Mouse (Mus musculus) left cerebral cortex, postnatal 14 days (tissue): ENCODE results near the gene Ccdc85b. TPM values are rescaled to one million over a fixed set of nuclear protein-coding genes. Genes with fewer than 3 reads are reported as not detected.

Experiments used
- DNase-seq, 2 experiments: peaks; one replicate each; pipeline ENCODE4 v3.0.0; 2021 to 2022; ENCODE audit warnings: low spot score in 2 of 2, mixed read lengths in 1 of 2
- intact Hi-C: fragments of 180-260 bp; cut with DNase I; formaldehyde crosslinking; loops from one replicate; pipeline ENCODE4 v1.15.1; 2025
- total RNA-seq, 2 experiments: library from RNA; stranded (reverse); gene quantifications; 2 replicates each; pipeline ENCODE4 v1.2.3; 2021

The Ccdc85b gene
- total RNA-seq, 2 experiments from 2014 or later = 25.8 to 26.3 TPM

DNA sequence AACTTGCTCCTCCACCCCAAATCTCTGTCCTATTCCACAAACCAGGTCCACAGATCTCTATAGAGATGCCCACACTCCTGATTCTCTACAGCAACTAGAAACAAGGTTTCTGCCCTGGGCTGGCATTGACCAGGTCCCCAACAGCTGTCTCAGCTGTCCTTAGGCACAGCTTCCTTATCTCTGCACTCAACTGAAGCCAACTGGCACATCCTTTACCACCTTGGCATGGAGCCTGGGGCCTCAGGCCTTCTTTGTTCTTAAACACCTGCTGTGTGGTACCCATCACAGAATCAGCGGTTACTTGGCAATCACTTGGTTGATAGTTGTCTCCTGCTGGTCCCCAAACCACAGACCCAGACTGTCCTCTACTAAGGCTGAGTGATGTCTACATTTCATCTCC, 27.3 kb downstream of the Ccdc85b start:
- intact Hi-C loops = loop anchor here (10.0 kb wide), 1 partner anchor 134 kb away; the partner anchor contains the start of genes Ap5b1 and Ovol1
- no peak for DNase-seq

DNA sequence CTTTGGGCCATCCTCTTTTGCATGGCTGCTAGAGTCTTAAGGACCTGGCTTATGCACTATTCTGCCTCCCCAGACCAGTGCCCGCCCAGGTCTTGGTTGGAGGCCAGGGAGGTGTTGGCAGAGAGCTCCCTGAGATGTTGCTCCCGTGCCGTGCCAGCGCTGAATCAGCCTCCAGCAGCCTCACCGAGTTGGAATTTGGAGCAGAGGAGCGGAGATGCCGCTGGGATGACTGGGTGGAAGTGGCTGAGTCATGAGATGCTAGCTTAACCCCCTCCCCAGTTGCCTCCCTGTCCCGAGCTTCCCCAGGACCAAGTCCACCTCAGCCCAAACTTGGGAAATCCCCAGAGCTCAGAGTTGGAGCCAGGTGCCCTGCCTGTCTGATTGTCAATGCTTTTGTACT, 27.9 kb downstream of the Ccdc85b start:
- DNase-seq = no peak
- intact Hi-C loops = loop anchor here (10.0 kb wide), 1 partner anchor 135 kb away; the partner anchor contains the start of genes Ap5b1 and Ovol1

GRCm38 (mm10) chr19:5429219-5429618, 28.5 kb downstream of the Ccdc85b start:
- no peak for DNase-seq
- intact Hi-C loops = no loop called here

- DNase-seq = no peak
- intact Hi-C loops = no loop called here
These were observed 29.6 kb downstream of the Ccdc85b start for GRCm38 (mm10) chr19:5428083-5428482.

DNA sequence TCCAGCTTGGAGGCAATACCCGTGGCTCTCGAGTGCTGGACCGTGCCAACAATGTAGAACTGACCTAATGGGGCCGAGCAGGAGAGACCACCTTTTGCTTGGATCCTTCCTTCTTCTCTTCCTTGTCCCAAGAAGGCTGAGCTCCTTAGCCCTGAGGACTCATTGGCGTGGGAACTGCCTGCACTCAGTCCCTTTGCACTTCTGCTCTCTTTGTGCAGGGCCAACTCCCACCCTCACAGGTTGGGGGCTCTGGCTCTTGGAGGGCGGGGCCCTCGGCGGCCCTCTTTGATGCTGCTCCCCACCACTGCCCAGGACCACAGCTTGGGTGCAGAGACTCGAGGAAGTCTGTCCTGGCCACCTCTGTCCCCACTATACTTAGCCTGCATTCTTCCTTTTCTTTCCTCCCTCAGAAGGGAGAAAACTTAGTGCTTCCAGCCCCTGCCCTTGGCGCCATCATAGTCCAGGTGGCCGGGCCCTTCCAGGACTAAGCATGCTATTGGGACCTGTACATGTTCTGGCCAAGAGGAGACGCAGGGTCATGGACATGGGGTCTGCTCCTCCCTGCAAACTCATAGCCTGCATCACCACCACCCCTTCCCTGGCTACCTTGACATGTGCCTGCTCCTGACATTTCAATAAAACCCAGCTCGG, 30.9 kb downstream of the Ccdc85b start:
- intact Hi-C loops = no loop called here
- DNase-seq = no peak

DNA sequence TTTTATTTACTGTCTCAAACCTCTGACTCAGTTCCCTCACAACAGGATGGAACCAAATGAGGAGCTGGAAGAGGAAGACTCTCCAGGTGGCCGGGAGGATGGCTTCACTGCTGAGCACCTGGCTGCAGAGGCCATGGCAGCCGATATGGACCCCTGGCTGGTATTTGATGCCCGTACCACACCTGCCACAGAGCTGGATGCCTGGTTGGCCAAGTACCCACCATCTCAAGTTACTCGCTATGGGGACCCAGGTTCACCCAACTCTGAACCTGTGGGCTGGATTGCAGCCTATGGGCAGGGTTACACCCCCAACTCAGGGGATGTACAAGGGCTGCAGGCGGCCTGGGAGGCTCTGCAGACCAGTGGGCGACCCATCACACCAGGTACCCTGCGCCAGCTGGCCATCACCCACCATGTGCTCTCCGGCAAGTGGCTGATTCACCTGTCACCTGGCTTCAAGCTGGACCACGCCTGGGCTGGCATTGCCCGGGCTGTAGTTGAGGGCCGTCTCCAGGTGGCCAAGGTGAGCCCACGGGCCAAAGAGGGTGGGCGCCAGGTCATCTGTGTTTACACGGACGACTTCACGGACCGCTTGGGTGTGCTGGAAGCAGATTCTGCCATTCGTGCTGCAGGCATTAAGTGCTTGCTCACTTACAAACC, 31.7 kb downstream of the Ccdc85b start:
- DNase-seq = no peak
- intact Hi-C loops = no loop called here

DNA sequence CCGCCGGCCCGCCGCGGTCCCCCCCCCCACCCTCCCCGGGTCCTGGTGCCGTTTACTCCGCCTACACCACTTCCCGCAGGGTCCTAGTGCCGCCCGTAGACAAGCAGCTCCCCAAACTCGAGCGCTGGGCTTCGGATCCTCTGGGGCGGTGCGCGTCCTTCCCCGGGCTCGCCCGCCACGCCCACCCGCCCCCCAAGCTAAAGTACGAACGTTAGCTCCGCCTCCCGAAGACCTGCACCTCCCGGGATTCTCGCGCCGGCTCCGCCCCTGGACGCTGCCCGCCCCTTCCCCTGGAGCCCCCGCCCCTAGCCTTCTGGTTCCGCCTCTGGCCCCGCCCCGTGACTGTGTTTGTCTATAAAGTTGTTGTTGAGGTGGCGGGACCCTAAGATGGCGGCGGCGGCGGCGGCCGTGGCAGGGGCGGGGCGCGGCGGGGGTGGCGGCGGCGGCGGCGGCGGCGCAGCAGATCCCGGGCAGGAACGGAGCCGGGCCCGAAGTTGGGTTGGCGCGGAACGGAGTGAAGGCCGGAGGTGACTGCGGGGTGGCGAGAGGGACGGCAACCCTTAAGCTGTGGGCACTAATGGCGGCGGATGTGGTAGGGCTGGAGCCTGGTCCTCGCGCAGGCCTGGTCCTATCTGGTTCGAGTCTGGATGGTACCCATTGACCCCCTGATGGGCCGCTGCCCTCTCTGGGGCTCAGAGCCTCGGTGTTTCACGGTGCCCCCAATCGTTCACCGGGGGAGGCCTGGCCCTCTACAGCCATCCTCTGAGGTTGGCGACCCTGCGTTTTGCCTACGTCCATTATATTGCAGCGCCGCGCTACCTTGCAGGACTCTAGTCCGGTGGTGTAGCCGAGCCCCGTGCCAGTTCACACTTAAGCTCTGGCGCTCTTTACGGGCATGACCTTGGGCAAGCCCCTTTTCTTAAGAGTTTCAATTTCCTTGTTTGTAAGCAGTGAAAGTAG, 32.6 kb downstream of the Ccdc85b start, which contains the start of the genes Drap1 and AI837181:
Gene Drap1 (minus strand): TSS at position 198 of the 960 bp plus-strand sequence.
Gene AI837181 (plus strand): TSS at position 363 of the 960 bp plus-strand sequence.
- intact Hi-C loops = no loop called here

GRCm38 (mm10) chr19:5424092-5424781, 33.5 kb downstream of the Ccdc85b start:
- no peak for DNase-seq
- intact Hi-C loops = no loop called here

More for the DNA sequence above, 32.6 kb downstream of the Ccdc85b start, which contains the start of the genes Drap1 and AI837181:
- peak; percentile 93 to 95 for DNase-seq

- intact Hi-C loops = no loop called here
- no peak for DNase-seq
These were observed 34.1 kb downstream of the Ccdc85b start for GRCm38 (mm10) chr19:5423561-5423960.

DNA sequence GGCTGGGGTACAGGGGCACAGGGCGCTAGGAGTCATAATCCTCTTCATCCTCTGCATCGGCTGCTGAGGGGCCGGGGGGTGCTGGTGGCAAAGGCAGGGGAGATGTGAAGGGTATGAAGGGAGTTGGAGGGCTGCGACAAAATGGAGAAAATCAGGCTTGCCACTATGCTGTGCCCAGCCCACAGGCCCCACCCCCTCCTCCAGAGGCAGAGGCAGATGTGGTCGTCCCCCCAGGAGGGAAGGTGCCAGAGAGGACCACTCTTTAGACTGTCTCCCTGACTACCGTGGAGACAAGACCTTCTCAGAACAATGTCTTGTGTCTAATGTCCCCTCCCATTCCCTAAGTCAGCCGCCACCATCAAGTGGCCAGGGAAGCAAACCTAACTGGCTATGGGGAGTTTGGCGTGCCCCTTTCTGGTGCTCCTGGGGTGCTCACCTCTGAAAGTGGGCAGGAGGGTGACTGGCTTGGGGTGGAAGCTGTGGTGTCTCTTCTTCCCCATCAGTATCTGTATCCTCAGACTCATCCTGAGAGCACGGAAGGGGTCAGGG, 34.7 kb downstream of the Ccdc85b start:
- no peak for DNase-seq
- intact Hi-C loops = no loop called here

GRCm38 (mm10) chr19:5422267-5422666, 35.4 kb downstream of the Ccdc85b start:
- no peak for DNase-seq
- intact Hi-C loops = no loop called here

- intact Hi-C loops = no loop called here
- DNase-seq = no peak
These were observed 35.9 kb downstream of the Ccdc85b start for GRCm38 (mm10) chr19:5421784-5422183.

GRCm38 (mm10) chr19:5420579-5420978, 37.1 kb downstream of the Ccdc85b start:
- no peak for DNase-seq
- intact Hi-C loops = no loop called here

- intact Hi-C loops = no loop called here
These were observed 38.1 kb downstream of the Ccdc85b start for GRCm38 (mm10) chr19:5419630-5420029.

DNA sequence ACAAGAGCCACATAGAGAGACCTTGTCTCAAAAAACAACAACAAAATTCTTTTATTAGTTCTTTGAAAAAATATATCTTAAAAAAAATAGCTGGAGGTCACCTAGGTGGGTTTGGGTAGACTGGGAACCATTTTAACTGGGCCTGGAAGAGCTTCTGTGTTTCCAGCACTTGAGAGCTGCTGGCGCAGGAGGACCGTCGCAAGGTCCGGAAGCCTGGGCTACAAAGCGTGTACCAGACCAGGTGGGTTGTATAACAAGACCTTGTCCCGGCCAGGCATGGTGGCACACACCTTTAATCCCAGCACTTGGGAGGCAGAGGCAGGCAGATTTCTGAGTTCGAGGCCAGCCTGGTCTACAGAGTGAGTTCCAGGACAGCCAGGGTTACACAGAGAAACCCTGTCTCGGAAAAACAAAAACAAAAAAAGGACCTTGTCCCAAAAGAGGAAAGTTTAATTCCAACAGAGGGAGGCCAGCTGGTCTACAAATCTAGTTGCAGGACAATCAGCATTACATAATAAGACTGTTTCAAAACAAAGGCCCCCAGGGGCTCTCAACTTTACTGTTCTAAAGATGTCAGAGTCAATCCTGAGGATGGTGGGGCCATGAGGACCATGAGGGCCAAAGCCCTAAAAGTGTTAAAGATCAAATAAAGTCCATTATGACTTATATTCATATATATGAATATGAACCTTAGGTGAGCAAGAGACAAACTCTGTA, 38.8 kb downstream of the Ccdc85b start:
- DNase-seq = no peak
- intact Hi-C loops = no loop called here

More at GRCm38 (mm10) chr19:5419630-5420029, 38.1 kb downstream of the Ccdc85b start:
- DNase-seq = no peak

DNA sequence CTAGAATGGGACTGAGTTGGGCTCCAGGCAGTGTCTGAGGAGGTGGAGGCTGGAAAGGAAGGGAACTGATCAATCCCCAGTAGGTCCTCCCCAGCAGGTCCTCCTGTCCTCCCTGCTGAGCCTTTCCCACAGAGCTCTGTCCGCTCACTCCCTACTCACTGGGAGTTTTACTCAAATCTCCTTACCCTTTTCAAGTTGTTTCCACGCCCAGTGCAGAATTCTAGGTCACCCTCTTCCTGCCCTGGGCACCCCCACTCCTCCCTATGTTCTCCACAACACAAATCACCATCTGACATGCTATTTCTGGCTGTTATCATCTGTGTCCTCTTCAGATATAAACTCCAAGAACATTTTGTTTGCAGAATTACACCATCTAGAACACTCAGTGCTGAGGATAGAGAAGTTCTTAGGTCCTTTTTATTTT, 43.1 kb downstream of the Ccdc85b start:
- peak in 1 of 2 experiments; percentile 73 for DNase-seq
- intact Hi-C loops = no loop called here

- no peak for DNase-seq
- intact Hi-C loops = no loop called here
These were observed 43.9 kb downstream of the Ccdc85b start for GRCm38 (mm10) chr19:5413840-5414239.

- intact Hi-C loops = no loop called here
- DNase-seq = no peak
These were observed 45.7 kb downstream of the Ccdc85b start for GRCm38 (mm10) chr19:5411961-5412360.
